ENCODE assay signal across 15 mouse cellular contexts in the genomic region with DNA sequence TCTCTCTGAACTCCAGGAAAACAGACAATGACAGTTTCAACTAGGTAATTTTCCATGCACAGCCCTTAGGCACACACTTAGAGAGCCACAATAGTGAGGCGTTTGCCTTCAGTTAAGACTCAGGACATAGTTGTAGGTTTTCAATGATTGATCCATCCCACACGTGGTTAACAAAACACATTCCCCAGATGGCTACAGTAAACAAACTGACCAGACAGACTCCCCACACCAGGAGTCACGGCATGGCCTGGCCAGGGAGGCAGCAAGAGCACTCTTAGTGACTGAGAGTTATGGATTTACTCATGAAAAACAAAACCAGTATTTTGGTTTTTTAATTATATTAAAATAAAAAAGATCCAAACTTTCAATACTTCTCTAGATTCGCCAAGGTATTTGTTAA.
"Had no signal": no experiment of that assay in that cellular context is flagged by ENCODE, and none has a peak within 500 bp of the region (broad histone marks: within the 10 kb centered on the region; RNA-seq: fewer than 3 reads in every experiment).

No protein-coding gene starts in this region.

- H3K27ac ChIP-seq: limb, embryonic 15.5 days; neural tube, embryonic 13.5 days; stomach, embryonic 15.5 days had no signal

- H3K4me2 ChIP-seq: limb, embryonic 15.5 days; midbrain, embryonic 11.5 days; neural tube, embryonic 13.5 days; stomach, embryonic 15.5 days had no signal

- H3K36me3 ChIP-seq: limb, embryonic 15.5 days; neural tube, embryonic 13.5 days; stomach, embryonic 15.5 days had no signal

- H3K9ac ChIP-seq: limb, embryonic 15.5 days; neural tube, embryonic 13.5 days; stomach, embryonic 15.5 days had no signal

- H3K4me3 ChIP-seq: limb, embryonic 15.5 days; megakaryocyte, embryonic 14.5 days; neural tube, embryonic 13.5 days; stomach, embryonic 15.5 days had no signal

- H3K9me3 ChIP-seq: limb, embryonic 15.5 days; neural tube, embryonic 13.5 days; stomach, embryonic 15.5 days had no signal

- H3K4me1 ChIP-seq: megakaryocyte, embryonic 14.5 days; neural tube, embryonic 13.5 days; stomach, embryonic 15.5 days had no signal

- H3K27me3 ChIP-seq: limb, embryonic 15.5 days; megakaryocyte, embryonic 14.5 days; neural tube, embryonic 13.5 days; stomach, embryonic 15.5 days had no signal

- ATAC-seq: midbrain, embryonic 16.5 days had no signal

- DNase-seq: kidney, adult 18-20 months; kidney, postnatal 14 days; left cerebral cortex, postnatal 4 days; lung, adult 18-20 months; lung, postnatal 10 days; lung, postnatal 4 days; right cerebral cortex, postnatal 14 days; thymus, adult 2 months; thymus, postnatal 25 days had no signal
